In the genomic region with DNA sequence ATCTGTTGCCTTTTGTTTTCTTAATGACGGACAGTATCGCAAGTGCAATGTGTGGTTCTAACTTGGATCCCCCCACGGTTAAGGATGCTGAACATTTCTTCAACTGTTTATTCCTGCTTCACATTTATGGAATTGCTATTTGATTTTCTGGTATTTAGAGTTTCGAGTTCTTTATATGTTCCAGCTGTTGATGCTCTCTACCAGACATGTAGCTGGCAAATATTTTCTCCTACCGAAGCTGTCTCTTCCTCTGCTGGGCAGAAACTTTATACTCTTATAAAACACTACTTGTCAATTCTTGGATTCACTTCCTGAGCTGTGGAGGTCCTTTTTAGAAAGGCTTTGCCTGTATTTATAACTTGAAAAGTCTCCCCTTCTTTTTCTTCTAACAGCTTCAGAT, we compare ENCODE assay signal across 21 mouse cellular contexts.
DNase-seq lines count a peak whose midpoint lies in the region; ATAC-seq and TF ChIP-seq lines count a peak whose summit lies in the region.
"Had no signal": no experiment of that assay in that cellular context is flagged by ENCODE, and none has a peak within 500 bp of the region (broad histone marks: within the 10 kb centered on the region; RNA-seq: fewer than 3 reads in every experiment).

No protein-coding gene starts in this region.

- H3K4me2 ChIP-seq in embryonic facial prominence, embryonic 14.5 days (ENCODE audit: low read depth, low read length): no peak overlapping the region
- no peak overlapping the region for H3K4me2 ChIP-seq in lung, embryonic 14.5 days
- H3K4me2 ChIP-seq in lung, embryonic 16.5 days (ENCODE audit: low read depth, low read length): no peak overlapping the region

- WGBS in embryonic facial prominence, embryonic 14.5 days: 49% methylated on average over 5 of the region's 5 CpGs
- 82% methylated on average over 5 of the region's 5 CpGs for WGBS in embryonic facial prominence, embryonic 10.5 days
- WGBS in lung, embryonic 14.5 days: 33% methylated on average over 5 of the region's 5 CpGs
- 48% methylated on average over 5 of the region's 5 CpGs for WGBS in lung, embryonic 16.5 days

- H3K4me1 ChIP-seq in embryonic facial prominence, embryonic 14.5 days (ENCODE audit: control insufficient read depth, insufficient read depth, low read length): no peaks in the 10 kb centered on the region
- peaks cover 7% of the 10 kb centered on the region for H3K4me1 ChIP-seq in embryonic facial prominence, embryonic 10.5 days
- peaks cover 8% of the 10 kb centered on the region; the same call in 1 of the 2 replicates for H3K4me1 ChIP-seq in lung, embryonic 14.5 days (ENCODE audit: insufficient read depth)
- H3K4me1 ChIP-seq in lung, embryonic 16.5 days (replicated peaks; ENCODE audit: control insufficient read depth, insufficient read depth, low read length): no peaks in the 10 kb centered on the region; the same call in 1 of the 2 replicates

- no peak for ATAC-seq in embryonic facial prominence, embryonic 14.5 days (ENCODE audit: low read depth)
- ATAC-seq in lung, embryonic 14.5 days (ENCODE audit: insufficient read depth): peak; percentile 50; the same call in 1 of the 2 replicates
- ATAC-seq in lung, embryonic 16.5 days (ENCODE audit: low read depth): peak; percentile 66
- ATAC-seq: activated CD4-positive, CD25-positive, alpha-beta regulatory T cell, adult 4 months; CD4-positive, CD25-positive, alpha-beta regulatory T cell, adult 4 months; Patski had no signal

- H3K36me3 ChIP-seq in embryonic facial prominence, embryonic 14.5 days (ENCODE audit: control insufficient read depth, insufficient read depth, low read length): no peaks in the 10 kb centered on the region
- H3K36me3 ChIP-seq in embryonic facial prominence, embryonic 10.5 days (replicated peaks): no peaks in the 10 kb centered on the region
- no peaks in the 10 kb centered on the region for H3K36me3 ChIP-seq in lung, embryonic 14.5 days (ENCODE audit: insufficient read depth)
- H3K36me3 ChIP-seq in lung, embryonic 16.5 days (ENCODE audit: control insufficient read depth, insufficient read depth, low read length): no peaks in the 10 kb centered on the region
- H3K36me3 ChIP-seq: G1E had no signal

- DNase-seq in embryonic facial prominence, embryonic 14.5 days (ENCODE audit: low spot score): peak; percentile 44
- no peak for DNase-seq in embryonic facial prominence, embryonic 10.5 days (ENCODE audit: low spot score)
- peak; percentile 62 for DNase-seq in lung, embryonic 14.5 days
- no peak for DNase-seq in lung, postnatal 14 days
- no peak for DNase-seq in lung, postnatal 4 days
- DNase-seq: adrenal gland, adult 2 months; adrenal gland, adult 8-10 months; adrenal gland, postnatal 10 days; adrenal gland, postnatal 14 days; adrenal gland, postnatal 25 days; adrenal gland, postnatal 36 days; B cell, adult 2 months; cerebellum, adult 11 months; cerebellum, adult 11-12 months; cerebellum, adult 18-20 months had no signal

- H3K9me3 ChIP-seq in embryonic facial prominence, embryonic 14.5 days (ENCODE audit: control insufficient read depth, low read length): no peaks in the 10 kb centered on the region
- H3K9me3 ChIP-seq in embryonic facial prominence, embryonic 10.5 days: no peaks in the 10 kb centered on the region
- no peaks in the 10 kb centered on the region for H3K9me3 ChIP-seq in lung, embryonic 14.5 days (ENCODE audit: low read depth, low read length)
- no peaks in the 10 kb centered on the region for H3K9me3 ChIP-seq in lung, embryonic 16.5 days (ENCODE audit: control insufficient read depth, low read length)
- H3K9me3 ChIP-seq: G1E had no signal

- H3K4me3 ChIP-seq in embryonic facial prominence, embryonic 14.5 days (ENCODE audit: low read depth, low read length): no peak overlapping the region
- H3K4me3 ChIP-seq in embryonic facial prominence, embryonic 10.5 days: no peak overlapping the region
- no peak overlapping the region for H3K4me3 ChIP-seq in lung, embryonic 14.5 days (ENCODE audit: low read depth, low read length)
- no peak overlapping the region for H3K4me3 ChIP-seq in lung, embryonic 16.5 days (ENCODE audit: low read length)

- no peak for TF ChIP-seq CTCF in lung, embryonic 14.5 days (IDR thresholded peaks at IDR 0.05; ENCODE audit: low read depth)

- H3K9ac ChIP-seq in embryonic facial prominence, embryonic 14.5 days (ENCODE audit: low read depth, low read length): no peak overlapping the region
- no peak overlapping the region for H3K9ac ChIP-seq in lung, embryonic 14.5 days
- no peak overlapping the region for H3K9ac ChIP-seq in lung, embryonic 16.5 days (ENCODE audit: low read length)

- no peak overlapping the region; the same call in 1 of the 2 replicates for H3K27ac ChIP-seq in embryonic facial prominence, embryonic 14.5 days (replicated peaks; ENCODE audit: low read depth, low read length)
- no peak overlapping the region for H3K27ac ChIP-seq in embryonic facial prominence, embryonic 10.5 days (replicated peaks)
- H3K27ac ChIP-seq in lung, embryonic 14.5 days (ENCODE audit: low read depth): 0 out of 2 replicates have a peak overlapping the region, but pooled peaks have one; percentile 4
- H3K27ac ChIP-seq in lung, embryonic 16.5 days (ENCODE audit: low read length): no peak overlapping the region

- H3K27me3 ChIP-seq in embryonic facial prominence, embryonic 14.5 days (replicated peaks; ENCODE audit: control insufficient read depth, insufficient read depth, low read length): no peaks in the 10 kb centered on the region
- H3K27me3 ChIP-seq in embryonic facial prominence, embryonic 10.5 days (replicated peaks; ENCODE audit: low read depth, poor library complexity, severe bottlenecking): no peaks in the 10 kb centered on the region
- H3K27me3 ChIP-seq in lung, embryonic 14.5 days (ENCODE audit: insufficient read depth, low read length): no peaks in the 10 kb centered on the region
- no peaks in the 10 kb centered on the region for H3K27me3 ChIP-seq in lung, embryonic 16.5 days (ENCODE audit: control insufficient read depth, insufficient read depth, low read depth, low read length)
- H3K27me3 ChIP-seq: CH12.LX, Patski had no signal

Comparison
In these comparisons a context has a peak if more than half of its experiments do, and no peak if none do; other contexts are left out.
1. DNase-seq: peak in embryonic facial prominence, embryonic 14.5 days (single experiment) and lung, embryonic 14.5 days (single experiment); none in embryonic facial prominence, embryonic 10.5 days (single experiment), lung, postnatal 14 days (single experiment) and lung, postnatal 4 days (0 of 2).